Mouse (Mus musculus): Measurements from ENCODE around the gene Tex26. TPM values are rescaled to one million over a fixed set of nuclear protein-coding genes. Genes with fewer than 3 reads are reported as not detected.

The Tex26 gene
- polyA plus RNA-seq (2012; ENCODE audit: low replicate concordance), result not detected in 2 replicates

GRCm38 (mm10) chr5:149439531-149440179 lies at the start of gene Tex26:
TSS of gene Tex26 (plus strand) at chr5:149439660.

GRCm38 (mm10) chr5:149411509-149412193 lies 27.8 kb upstream of the Tex26 start, which contains the start of gene Medag:
TSS of gene Medag (plus strand) at chr5:149411749.

Other genes with a start within 250 kb of the Tex26 start
- 0.88 TPM in 1 of 2 replicates, not detected in the other for gene Alox5ap, start 174.9 kb upstream of the Tex26 start, polyA plus RNA-seq (2012; ENCODE audit: low replicate concordance)
- not detected in 2 replicates for gene Medag, start 27.9 kb upstream of the Tex26 start, polyA plus RNA-seq (2012; ENCODE audit: low replicate concordance)
- gene Wdr95, start 89.0 kb downstream of the Tex26 start, polyA plus RNA-seq (2012; ENCODE audit: low replicate concordance), result not detected in 2 replicates
- 77.6 and 94.9 TPM in 2 replicates for gene Hsph1, start 196.7 kb downstream of the Tex26 start, polyA plus RNA-seq (2012; ENCODE audit: low replicate concordance)
- 1.6 and 12.9 TPM in 2 replicates for gene B3glct, start 238.6 kb downstream of the Tex26 start, polyA plus RNA-seq (2012; ENCODE audit: low replicate concordance)

Data from leukemia stem cell, adult 10-12 weeks (primary cell).